Mouse (Mus musculus) urinary bladder, postnatal 25 days (tissue): ENCODE measurements at regions not wholly inside any gene's neighbourhood (a gene's known extent, or its start where the extent isn't known, plus 50 kb on each side); places are given as distances from the start of the nearest gene placed in this dataset.

Experiments used
- DNase-seq: peaks from one replicate; pipeline ENCODE4 v3.0.0; 2022; ENCODE audit warnings: low spot score

GRCm38 (mm10) chr8:49396519-49396918, 552.8 kb upstream of the Tenm3 start:
- no peak for DNase-seq

- DNase-seq: no peak
Observed at GRCm38 (mm10) chr8:49395029-49395428, 551.3 kb upstream of the Tenm3 start.

- no peak for DNase-seq
Observed at GRCm38 (mm10) chr8:49389525-49389924, 545.8 kb upstream of the Tenm3 start.

- no peak for DNase-seq
Observed at GRCm38 (mm10) chr8:49387587-49387986, 543.8 kb upstream of the Tenm3 start.

GRCm38 (mm10) chr8:49372686-49373085, 528.9 kb upstream of the Tenm3 start:
- DNase-seq: no peak

GRCm38 (mm10) chr8:49362682-49363081, 518.9 kb upstream of the Tenm3 start:
- DNase-seq: no peak

- DNase-seq: no peak
Observed at GRCm38 (mm10) chr8:49361443-49361842, 517.7 kb upstream of the Tenm3 start.

- DNase-seq: no peak
Observed at GRCm38 (mm10) chr8:49360121-49360520, 516.4 kb upstream of the Tenm3 start.

- DNase-seq: no peak
Observed at GRCm38 (mm10) chr8:49359671-49360070, 515.9 kb upstream of the Tenm3 start.

- no peak for DNase-seq
Observed at GRCm38 (mm10) chr8:49348602-49349001, 504.9 kb upstream of the Tenm3 start.

GRCm38 (mm10) chr8:49338716-49339115, 495.0 kb upstream of the Tenm3 start:
- no peak for DNase-seq

- no peak for DNase-seq
Observed at GRCm38 (mm10) chr8:49326980-49327379, 483.2 kb upstream of the Tenm3 start.

GRCm38 (mm10) chr8:49321404-49321803, 477.7 kb upstream of the Tenm3 start:
- no peak for DNase-seq

- no peak for DNase-seq
Observed at GRCm38 (mm10) chr8:49313483-49314278, 469.9 kb upstream of the Tenm3 start.

GRCm38 (mm10) chr8:49312816-49313215, 469.1 kb upstream of the Tenm3 start:
- DNase-seq: no peak

GRCm38 (mm10) chr8:49282401-49282800, 438.6 kb upstream of the Tenm3 start:
- DNase-seq: no peak

- DNase-seq: no peak
Observed at GRCm38 (mm10) chr8:49281254-49281653, 437.5 kb upstream of the Tenm3 start.

- no peak for DNase-seq
Observed at GRCm38 (mm10) chr8:49274031-49274430, 430.3 kb upstream of the Tenm3 start.

GRCm38 (mm10) chr8:49273109-49273508, 429.4 kb upstream of the Tenm3 start:
- DNase-seq: no peak

GRCm38 (mm10) chr8:49263416-49263815, 419.7 kb upstream of the Tenm3 start:
- no peak for DNase-seq

- no peak for DNase-seq
Observed at GRCm38 (mm10) chr8:49262797-49263196, 419.0 kb upstream of the Tenm3 start.

GRCm38 (mm10) chr8:49255954-49256353, 412.2 kb upstream of the Tenm3 start:
- DNase-seq: no peak

GRCm38 (mm10) chr8:49254311-49254828, 410.6 kb upstream of the Tenm3 start:
- no peak for DNase-seq

- DNase-seq: no peak
Observed at GRCm38 (mm10) chr8:49243002-49243401, 399.3 kb upstream of the Tenm3 start.
